Mouse (Mus musculus): ENCODE data around the gene Trappc3l. TPM values are rescaled to one million over a fixed set of nuclear protein-coding genes. Genes with fewer than 3 reads are reported as not detected.

The Trappc3l gene
- total and polyA plus RNA-seq, 2 experiments, result not detected

- Histone ChIP-seq H3K4me3 (ENCODE audit: insufficient read depth, low read depth, low read length) (no peak overlapping the region), H3K27ac (replicated peaks; ENCODE audit: insufficient read depth, low read depth, low read length) (no peak overlapping the region), H3K79me2 (ENCODE audit: control insufficient read depth, insufficient read depth, low read length) (no peaks in the 10 kb centered on the region), H3K9ac (ENCODE audit: low read depth, low read length) (no peak overlapping the region), H3K36me3 (ENCODE audit: control insufficient read depth, insufficient read depth, low read length) (peaks cover 2% of the 10 kb centered on the region), H3K4me1 (ENCODE audit: control insufficient read depth, insufficient read depth, low read length) (no peaks in the 10 kb centered on the region), H3K27me3 (ENCODE audit: control insufficient read depth, insufficient read depth, low read length) (no peaks in the 10 kb centered on the region)
- no peak for TF ChIP-seq CTCF (IDR thresholded peaks at IDR 0.05; ENCODE audit: low read depth, low read length)
- no peak for TF ChIP-seq POLR2A (IDR thresholded peaks at IDR 0.05; ENCODE audit: extremely low read depth, insufficient read depth, low read length)
- DNase-seq (ENCODE audit: extremely low read depth, low read depth, low spot score), result no peak
- WGBS, result 87% methylated on average over 12 of the region's 12 CpGs
These were observed 118.6 kb downstream of the Trappc3l start for GRCm38 (mm10) chr10:34155796-34156554.

Other genes starting within 250 kb of the Trappc3l start
- gene Sult3a1, start 179.9 kb upstream of the Trappc3l start, total RNA-seq (2014; rRNA removed), result 78.9 and 564 TPM in 2 replicates
- 4.2 and 15.5 TPM in 2 replicates for gene Sult3a1, start 179.9 kb upstream of the Trappc3l start, polyA plus RNA-seq (2012; rRNA removed)
- gene Rsph4a, start 132.5 kb upstream of the Trappc3l start, total RNA-seq (2014; rRNA removed), result 0.27 and 1.1 TPM in 2 replicates
- gene Rsph4a, start 132.5 kb upstream of the Trappc3l start, polyA plus RNA-seq (2012; rRNA removed), result 0.25 and 0.43 TPM in 2 replicates
- gene Zup1, start 86.3 kb upstream of the Trappc3l start, total RNA-seq (2014; rRNA removed), result 8.0 and 10.8 TPM in 2 replicates
- 2.2 and 2.3 TPM in 2 replicates for gene Zup1, start 86.3 kb upstream of the Trappc3l start, polyA plus RNA-seq (2012; rRNA removed)
- gene Rwdd1, start 18.0 kb upstream of the Trappc3l start, total RNA-seq (2014; rRNA removed), result 31.7 and 37.5 TPM in 2 replicates
- gene Rwdd1, start 18.0 kb upstream of the Trappc3l start, polyA plus RNA-seq (2012; rRNA removed), result 25.0 and 26.8 TPM in 2 replicates
- not detected in 2 replicates for gene Calhm4, start 6.7 kb downstream of the Trappc3l start, total RNA-seq (2014; rRNA removed)
- not detected in 2 replicates for gene Calhm4, start 6.7 kb downstream of the Trappc3l start, polyA plus RNA-seq (2012; rRNA removed)
- 0.13 and 0.18 TPM in 2 replicates for gene Calhm5, start 58.9 kb downstream of the Trappc3l start, total RNA-seq (2014; rRNA removed)
- 0.01 and 0.04 TPM in 2 replicates for gene Calhm5, start 58.9 kb downstream of the Trappc3l start, polyA plus RNA-seq (2012; rRNA removed)
- 2.6 and 5.3 TPM in 2 replicates for gene Calhm6, start 90.4 kb downstream of the Trappc3l start, total RNA-seq (2014; rRNA removed)
- 1.8 and 3.9 TPM in 2 replicates for gene Calhm6, start 90.4 kb downstream of the Trappc3l start, polyA plus RNA-seq (2012; rRNA removed)
- gene Dse, start 170.1 kb downstream of the Trappc3l start, total RNA-seq (2014; rRNA removed), result 12.5 and 15.2 TPM in 2 replicates
- 1.9 and 4.4 TPM in 2 replicates for gene Dse, start 170.1 kb downstream of the Trappc3l start, polyA plus RNA-seq (2012; rRNA removed)
- gene Tspyl1, start 244.6 kb downstream of the Trappc3l start, total RNA-seq (2014; rRNA removed), result 12.9 and 14.5 TPM in 2 replicates
- gene Tspyl1, start 244.6 kb downstream of the Trappc3l start, polyA plus RNA-seq (2012; rRNA removed), result 13.1 and 13.6 TPM in 2 replicates